Mouse (Mus musculus) CH12.LX (cell line): ENCODE measurements around the gene Dusp13.

Experiments used
- CHD2 ChIP-seq: IDR thresholded peaks from 2 replicates; pipeline ENCODE4 v1.6.1; 2011; ENCODE audit warnings: low read length, improper control_type of control experiment
- CTCF ChIP-seq, 2 experiments: IDR thresholded peaks in 1 of 2; conservative IDR thresholded peaks in 1 of 2; 2 replicates each; pipeline ENCODE4 v1.5.1; 2011 to 2012; ENCODE audit warnings: low read depth in 2 of 2, low read length in 2 of 2, improper control_type of control experiment in 1 of 2, inconsistent platforms in 1 of 2, mild to moderate bottlenecking in 1 of 2, moderate library complexity in 1 of 2
- MAX ChIP-seq: IDR thresholded peaks from 2 replicates; pipeline ENCODE4 v1.6.1; 2011; ENCODE audit warnings: low read length, improper control_type of control experiment
- POLR2A ChIP-seq: IDR thresholded peaks from 2 replicates; pipeline ENCODE4 v1.6.1; 2011; ENCODE audit warnings: low read depth, mild to moderate bottlenecking, improper control_type of control experiment, low read length
- USF1 ChIP-seq: IDR thresholded peaks from 2 replicates; pipeline ENCODE4 v1.6.1; 2014; ENCODE audit warnings: low read depth, mild to moderate bottlenecking, inconsistent platforms, low read length, improper control_type of control experiment

DNA sequence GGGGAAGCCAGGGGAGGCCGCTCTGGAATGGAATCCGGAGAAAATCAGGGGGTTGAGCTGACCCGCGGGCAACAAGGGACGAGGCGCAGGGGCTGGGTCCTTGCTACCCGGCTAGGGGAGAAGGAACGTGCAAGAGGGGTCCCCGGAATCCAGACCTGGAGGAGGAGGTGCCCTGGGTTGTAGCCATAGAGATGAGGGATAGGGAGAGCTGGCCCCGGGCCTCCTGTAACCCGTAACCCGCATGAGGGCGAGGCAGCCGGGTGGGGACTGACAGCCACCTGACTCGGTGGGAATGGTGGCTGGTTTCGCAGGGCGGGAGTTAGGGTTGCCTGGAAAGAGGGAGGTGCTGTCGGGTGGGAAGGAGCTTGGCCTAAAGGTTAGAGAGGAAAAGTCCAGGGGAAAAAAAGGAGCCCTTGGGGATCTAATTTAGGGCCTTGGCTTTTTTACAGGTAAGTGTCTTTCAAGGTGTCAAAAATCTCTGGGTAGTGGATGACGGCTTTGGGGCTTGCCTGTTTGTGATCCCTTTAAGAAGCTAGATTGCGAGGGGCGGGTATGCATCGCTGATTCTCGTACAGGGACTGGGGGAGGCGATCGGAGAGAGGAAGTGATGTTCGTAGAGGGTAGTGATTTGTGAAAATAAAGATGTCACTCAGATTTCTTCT lies at the start of gene Dusp13:
- TF ChIP-seq CTCF (conservative IDR thresholded peaks at IDR 0.05 in 1 of 2, IDR thresholded peaks at IDR 0.05 in 1 of 2; ENCODE audit: low read depth in 2 of 2, low read length in 2 of 2): no peak
- TF ChIP-seq CHD2: peak; percentile 23; the same call in 1 of the 2 replicates
- TF ChIP-seq POLR2A: no peak
- TF ChIP-seq MAX: no peak
- TF ChIP-seq USF1: no peak
